In the genomic region with DNA sequence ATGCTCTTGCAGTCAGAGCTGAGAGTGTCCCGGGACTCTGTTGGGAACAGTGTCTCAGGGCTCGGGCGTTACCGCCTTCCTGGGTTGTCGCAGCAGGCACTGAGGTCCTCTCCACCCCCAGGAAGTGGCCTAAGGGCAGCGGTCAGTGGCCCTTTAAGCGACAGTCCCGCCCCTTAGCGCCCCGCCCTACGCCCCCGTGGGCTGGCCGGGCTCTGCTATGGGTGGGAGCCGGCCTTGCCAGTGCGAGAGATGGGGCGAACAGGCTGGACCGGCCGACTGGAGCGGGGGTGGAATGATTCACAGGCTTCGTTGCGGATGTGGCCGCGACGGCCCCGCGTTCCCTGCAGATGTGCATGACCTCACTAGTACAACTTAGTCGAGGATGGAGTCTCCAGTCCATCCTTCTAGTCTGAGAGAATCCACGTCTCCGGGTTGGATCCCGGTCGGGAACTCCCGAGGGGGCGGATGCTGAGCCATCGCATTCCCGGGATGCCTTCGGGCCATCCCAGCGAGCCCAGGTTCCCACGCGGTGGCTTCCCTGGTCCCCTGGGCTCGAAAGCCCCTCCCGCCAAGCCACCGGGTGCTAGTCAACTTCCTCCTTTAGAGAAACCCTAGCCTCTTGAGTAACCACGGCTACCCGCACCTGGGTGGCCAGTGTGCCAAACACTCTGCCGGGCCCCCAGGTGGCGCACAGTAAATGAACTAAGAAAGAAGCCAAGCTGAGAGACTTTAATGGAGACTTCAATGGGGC, we compare ENCODE assay signal across 8 mouse cellular contexts. TPM values are rescaled to one million over a fixed set of nuclear protein-coding genes. Genes with fewer than 3 reads are reported as not detected.
DNase-seq lines count a peak whose midpoint lies in the region; TF ChIP-seq lines count a peak whose summit lies in the region.

A gene (minus strand): TSS at position 554 of the 751 bp plus-strand sequence.

- TF ChIP-seq POLR2A in bone marrow, adult 2 months (IDR thresholded peaks at IDR 0.05; ENCODE audit: borderline replicate concordance, control insufficient read depth, low read depth, low read length): peak; percentile 73; the same call in 1 of the 2 replicates
- TF ChIP-seq POLR2A in embryonic fibroblast, embryonic 13.5 days (IDR thresholded peaks at IDR 0.05; ENCODE audit: low read depth, low read length): peak; percentile 88
- TF ChIP-seq POLR2A in liver, adult 2 months (IDR thresholded peaks at IDR 0.05; ENCODE audit: extremely low read depth, insufficient read depth, low read length): peak; percentile 61; the same call in 1 of the 2 replicates

- H3K27me3 ChIP-seq in liver, adult 2 months (ENCODE audit: control insufficient read depth, insufficient read depth, low read length): no peaks in the 10 kb centered on the region

- no peaks in the 10 kb centered on the region for H3K79me2 ChIP-seq in liver, adult 2 months (ENCODE audit: control insufficient read depth, insufficient read depth, low read length)

- H3K36me3 ChIP-seq in liver, adult 2 months (ENCODE audit: control insufficient read depth, insufficient read depth, low read length): no peaks in the 10 kb centered on the region

- under 1% methylated on average over 46 of the region's 46 CpGs for WGBS in bone marrow, adult 2 months
- under 1% methylated on average over 46 of the region's 46 CpGs for WGBS in liver, adult 2 months

- peak within 1 kb of the TSS; percentile 69 for H3K4me3 ChIP-seq in bone marrow, adult 2 months (replicated peaks; ENCODE audit: control insufficient read depth, low read depth, low read length)
- peak within 1 kb of the TSS; percentile 80 for H3K4me3 ChIP-seq in embryonic fibroblast, embryonic 13.5 days (ENCODE audit: insufficient read depth, low read length)
- H3K4me3 ChIP-seq in liver, adult 2 months (ENCODE audit: insufficient read depth, low read depth, low read length): peak within 1 kb of the TSS; percentile 64

- TF ChIP-seq CTCF in bone marrow, adult 2 months (IDR thresholded peaks at IDR 0.05; ENCODE audit: control insufficient read depth, insufficient read depth, low read length): peak; percentile 44
- TF ChIP-seq CTCF in embryonic fibroblast, embryonic 13.5 days (IDR thresholded peaks at IDR 0.05; ENCODE audit: borderline replicate concordance, insufficient read depth, low read length): no peak
- peak; percentile 22; the same call in 1 of the 2 replicates for TF ChIP-seq CTCF in liver, adult 2 months (IDR thresholded peaks at IDR 0.05; ENCODE audit: low read depth, low read length)

- DNase-seq in A20 (ENCODE audit: low read depth, low spot score): peak; percentile 94
- DNase-seq in heart, adult 8-10 months (ENCODE audit: low spot score): peak; percentile 95
- peak; percentile 90 to 92 for DNase-seq in kidney, adult 8-10 months
- peak; percentile 72 for DNase-seq in liver, adult 2 months (ENCODE audit: extremely low read depth, low read depth, low spot score)
- DNase-seq in monocyte, adult 2 months (ENCODE audit: low read depth in 1 of 2, low spot score in 2 of 2): peak; percentile 49 to 64
- DNase-seq in spleen, postnatal 14 days (ENCODE audit: low spot score in 2 of 2): peak; percentile 60 to 74

- peak within 1 kb of the TSS; percentile 93 for H3K27ac ChIP-seq in bone marrow, adult 2 months (ENCODE audit: control insufficient read depth, insufficient read depth, low read depth, low read length, poor library complexity)
- H3K27ac ChIP-seq in embryonic fibroblast, embryonic 13.5 days (ENCODE audit: insufficient read depth, low read length): peak within 1 kb of the TSS; percentile 96
- H3K27ac ChIP-seq in liver, adult 2 months (replicated peaks; ENCODE audit: insufficient read depth, low read depth, low read length): peak within 1 kb of the TSS; percentile 51

- peaks cover 4% of the 10 kb centered on the region for H3K4me1 ChIP-seq in bone marrow, adult 2 months (ENCODE audit: control insufficient read depth, insufficient read depth, low read length)
- H3K4me1 ChIP-seq in embryonic fibroblast, embryonic 13.5 days (ENCODE audit: control insufficient read depth, insufficient read depth, low read length): no peaks in the 10 kb centered on the region; the same call in 1 of the 2 replicates
- H3K4me1 ChIP-seq in liver, adult 2 months (ENCODE audit: control insufficient read depth, insufficient read depth, low read length): 0 out of 2 replicates have a peak, but pooled peaks cover 3% of the 10 kb centered on the region

- H3K9ac ChIP-seq in liver, adult 2 months (ENCODE audit: low read depth, low read length): peak within 1 kb of the TSS; percentile 57

RNA-seq across cellular contexts. Expression of the gene that starts here (rescaled TPM):
- polyA plus RNA-seq in bone marrow, adult 2 months (2011; ENCODE audit: insufficient read depth, insufficient read length, low replicate concordance, missing spikeins): 1.8 and 3.6 TPM in 2 replicates
- polyA plus RNA-seq in embryonic fibroblast, embryonic 13.5 days (2011; ENCODE audit: insufficient read length, low read depth, missing spikeins): 20.7 and 26.0 TPM in 2 replicates
- 1 to 10 TPM; 2.0 to 2.6 (median 2.4) TPM for total RNA-seq in heart, adult 8-10 months (2022)
- 0.65 and 1.0 TPM in 2 replicates for total RNA-seq in liver, adult 2 months (2014; rRNA removed)
- polyA plus RNA-seq in liver, adult 2 months (2012; rRNA removed): 0.68 and 1.6 TPM in 2 replicates

Comparison
In these comparisons a context has a peak if more than half of its experiments do, and no peak if none do; other contexts are left out.
1. Peak in every context shown above with its lines: DNase-seq, H3K4me3 ChIP-seq and H3K27ac ChIP-seq.